Mouse (Mus musculus) limb, embryonic 10.5 days (tissue): Measurements from ENCODE around the gene Lrmda. TPM values are rescaled to one million over a fixed set of nuclear protein-coding genes. Genes with fewer than 3 reads are reported as not detected.

Experiments used
- DNase-seq: peaks from one replicate; pipeline ENCODE4 v3.0.0-alpha.2; 2017; ENCODE audit warnings: low spot score
- H3K27ac ChIP-seq: fragments of 300-500 bp; sonication (generic); 2 replicates; pipeline ENCODE4 v1.5.1; 2016; ENCODE audit warnings: mild to moderate bottlenecking
- H3K27me3 ChIP-seq: fragments of 300-500 bp; sonication (generic); 2 replicates; pipeline ENCODE4 v1.6.1; 2016; ENCODE audit warnings: low read depth, mild to moderate bottlenecking; ENCODE audit not compliant: poor library complexity, severe bottlenecking
- H3K36me3 ChIP-seq: fragments of 300-500 bp; sonication (generic); 2 replicates; pipeline ENCODE4 v1.6.1; 2016; ENCODE audit warnings: mild to moderate bottlenecking, moderate library complexity
- H3K4me1 ChIP-seq: fragments of 300-500 bp; sonication (generic); 2 replicates; pipeline ENCODE4 v1.6.1; 2016
- H3K4me3 ChIP-seq: fragments of 300-500 bp; sonication (generic); 2 replicates; pipeline ENCODE4 v1.5.1; 2016; ENCODE audit warnings: mild to moderate bottlenecking, moderate library complexity
- H3K9me3 ChIP-seq: fragments of 300-500 bp; sonication (generic); replicated peaks from 2 replicates; pipeline ENCODE4 v1.6.1; 2016; ENCODE audit warnings: mild to moderate bottlenecking
- WGBS: fragments of 180-500 bp; shearing (Covaris S2); methylation state at CpG from one replicate; pipeline ENCODE4 v1.1.7; 2016; 5-methylcytosine and 5-hydroxymethylcytosine counted together
- polyA plus RNA-seq: library from polyadenylated mRNA; unstranded; fragments of >200 nt; fragmentation: Nextera tagmentation; extraction: Ambion mirVana; gene quantifications from 2 replicates; pipeline ENCODE4 v1.2.1, GENCODE M21; 2016

The Lrmda gene
- polyA plus RNA-seq, 1 experiment from 2014 or later, result 0.48 TPM

GRCm38 (mm10) chr14:22059348-22059861 lies 39.9 kb downstream of the Lrmda start:
- peaks cover 32% of the 10 kb centered on the region for H3K4me1 ChIP-seq
- H3K9me3 ChIP-seq, result no peaks in the 10 kb centered on the region
- H3K4me3 ChIP-seq, result no peak overlapping the region
- 93% methylated on average over 6 of the region's 6 CpGs for WGBS
- no peaks in the 10 kb centered on the region for H3K36me3 ChIP-seq
- H3K27me3 ChIP-seq, result peaks cover 97% of the 10 kb centered on the region
- no peak for DNase-seq
- no peak overlapping the region for H3K27ac ChIP-seq

GRCm38 (mm10) chr14:22060787-22061186 lies 41.3 kb downstream of the Lrmda start:
- H3K36me3 ChIP-seq, result no peaks in the 10 kb centered on the region
- H3K9me3 ChIP-seq, result no peaks in the 10 kb centered on the region
- DNase-seq, result no peak
- no peak overlapping the region for H3K27ac ChIP-seq
- 25% methylated on average over 7 of the region's 7 CpGs for WGBS
- H3K4me1 ChIP-seq, result peaks cover 21% of the 10 kb centered on the region
- H3K27me3 ChIP-seq, result peaks cover 96% of the 10 kb centered on the region
- H3K4me3 ChIP-seq, result no peak overlapping the region

GRCm38 (mm10) chr14:22062117-22062855 lies 42.8 kb downstream of the Lrmda start:
- no peak for DNase-seq
- 84% methylated on average over 9 of the region's 9 CpGs for WGBS
- Histone ChIP-seq H3K9me3 (no peaks in the 10 kb centered on the region), H3K27me3 (peaks cover 95% of the 10 kb centered on the region), H3K36me3 (no peaks in the 10 kb centered on the region), H3K4me1 (peaks cover 14% of the 10 kb centered on the region), H3K4me3 (no peak overlapping the region), H3K27ac (no peak overlapping the region)

- H3K27me3 ChIP-seq, result peaks cover 95% of the 10 kb centered on the region
- H3K4me1 ChIP-seq, result peaks cover 24% of the 10 kb centered on the region
- H3K4me3 ChIP-seq, result no peak overlapping the region
- DNase-seq, result peak; percentile 60
- H3K36me3 ChIP-seq, result no peaks in the 10 kb centered on the region
- no peak overlapping the region for H3K27ac ChIP-seq
- no peaks in the 10 kb centered on the region for H3K9me3 ChIP-seq
- 20% methylated on average over 2 of the region's 2 CpGs for WGBS
These were observed 49.7 kb downstream of the Lrmda start for GRCm38 (mm10) chr14:22069169-22069568.

- 72% methylated on average over 5 of the region's 5 CpGs for WGBS
These were observed 53.9 kb downstream of the Lrmda start for GRCm38 (mm10) chr14:22073385-22073784.

GRCm38 (mm10) chr14:22074229-22074628 lies 54.7 kb downstream of the Lrmda start:
- H3K4me3 ChIP-seq, result no peak overlapping the region
- H3K36me3 ChIP-seq, result no peaks in the 10 kb centered on the region
- peak; percentile 45 for DNase-seq
- H3K27ac ChIP-seq, result no peak overlapping the region
- H3K4me1 ChIP-seq, result peaks cover 21% of the 10 kb centered on the region
- H3K27me3 ChIP-seq, result peaks cover 90% of the 10 kb centered on the region
- WGBS, result 22% methylated on average over 16 of the region's 16 CpGs
- no peaks in the 10 kb centered on the region for H3K9me3 ChIP-seq

More at GRCm38 (mm10) chr14:22073385-22073784, 53.9 kb downstream of the Lrmda start:
- no peak overlapping the region for H3K27ac ChIP-seq
- DNase-seq, result no peak
- no peaks in the 10 kb centered on the region for H3K36me3 ChIP-seq
- peaks cover 29% of the 10 kb centered on the region for H3K4me1 ChIP-seq
- H3K4me3 ChIP-seq, result no peak overlapping the region
- H3K9me3 ChIP-seq, result no peaks in the 10 kb centered on the region
- peaks cover 90% of the 10 kb centered on the region for H3K27me3 ChIP-seq

- 94% methylated on average over 3 of the region's 3 CpGs for WGBS
These were observed 64.4 kb downstream of the Lrmda start for GRCm38 (mm10) chr14:22083931-22084330.

GRCm38 (mm10) chr14:22085411-22085810 lies 65.9 kb downstream of the Lrmda start:
- Histone ChIP-seq H3K27ac (no peak overlapping the region), H3K36me3 (peaks cover 9% of the 10 kb centered on the region; the same call in 1 of the 2 replicates), H3K4me1 (peaks cover 15% of the 10 kb centered on the region), H3K9me3 (peaks cover 3% of the 10 kb centered on the region; the same call in 1 of the 2 replicates), H3K27me3 (peaks cover 61% of the 10 kb centered on the region), H3K4me3 (no peak overlapping the region)
- no peak for DNase-seq
- 91% methylated on average over 3 of the region's 3 CpGs for WGBS

More at GRCm38 (mm10) chr14:22083931-22084330, 64.4 kb downstream of the Lrmda start:
- Histone ChIP-seq H3K27ac (no peak overlapping the region), H3K4me3 (no peak overlapping the region), H3K9me3 (peaks cover 3% of the 10 kb centered on the region; the same call in 1 of the 2 replicates), H3K36me3 (peaks cover 9% of the 10 kb centered on the region; the same call in 1 of the 2 replicates), H3K27me3 (peaks cover 74% of the 10 kb centered on the region), H3K4me1 (peaks cover under 1% of the 10 kb centered on the region; the same call in 1 of the 2 replicates)
- no peak for DNase-seq

- Histone ChIP-seq H3K4me1 (peaks cover 47% of the 10 kb centered on the region), H3K36me3 (peaks cover 9% of the 10 kb centered on the region; the same call in 1 of the 2 replicates), H3K9me3 (peaks cover 3% of the 10 kb centered on the region; the same call in 1 of the 2 replicates), H3K27me3 (peaks cover 32% of the 10 kb centered on the region), H3K27ac (no peak overlapping the region), H3K4me3 (no peak overlapping the region)
- DNase-seq, result no peak
- WGBS, result 94% methylated on average over 2 of the region's 2 CpGs
These were observed 69.1 kb downstream of the Lrmda start for GRCm38 (mm10) chr14:22088604-22089003.

GRCm38 (mm10) chr14:22089331-22089730 lies 69.8 kb downstream of the Lrmda start:
- H3K4me1 ChIP-seq, result peaks cover 51% of the 10 kb centered on the region
- H3K27ac ChIP-seq, result peak overlapping the region; percentile 43; the same call in 1 of the 2 replicates
- DNase-seq, result no peak
- H3K9me3 ChIP-seq, result peaks cover 3% of the 10 kb centered on the region; the same call in 1 of the 2 replicates
- peaks cover 9% of the 10 kb centered on the region; the same call in 1 of the 2 replicates for H3K36me3 ChIP-seq
- peaks cover 32% of the 10 kb centered on the region for H3K27me3 ChIP-seq
- WGBS, result 74% methylated on average over 7 of the region's 7 CpGs
- no peak overlapping the region for H3K4me3 ChIP-seq

- H3K4me1 ChIP-seq, result peaks cover 53% of the 10 kb centered on the region
- H3K27me3 ChIP-seq, result peaks cover 32% of the 10 kb centered on the region
- peaks cover 9% of the 10 kb centered on the region; the same call in 1 of the 2 replicates for H3K36me3 ChIP-seq
- DNase-seq, result no peak
- WGBS, result 26% methylated on average over 8 of the region's 8 CpGs
- no peak overlapping the region for H3K27ac ChIP-seq
- no peak overlapping the region for H3K4me3 ChIP-seq
- H3K9me3 ChIP-seq, result peaks cover 3% of the 10 kb centered on the region; the same call in 1 of the 2 replicates
These were observed 70.5 kb downstream of the Lrmda start for GRCm38 (mm10) chr14:22089866-22090470.

- DNase-seq, result peak; percentile 46
- H3K4me3 ChIP-seq, result 0 out of 2 replicates have a peak overlapping the region, but pooled peaks have one; percentile 3
- H3K4me1 ChIP-seq, result peaks cover 61% of the 10 kb centered on the region
- H3K9me3 ChIP-seq, result peaks cover 3% of the 10 kb centered on the region; the same call in 1 of the 2 replicates
- WGBS, result 7% methylated on average over 5 of the region's 5 CpGs
- peaks cover 9% of the 10 kb centered on the region; the same call in 1 of the 2 replicates for H3K36me3 ChIP-seq
- H3K27ac ChIP-seq, result peak overlapping the region; percentile 69
- peaks cover 28% of the 10 kb centered on the region for H3K27me3 ChIP-seq
These were observed 71.3 kb downstream of the Lrmda start for GRCm38 (mm10) chr14:22090778-22091211.
